Comparison of ENCODE assay signal across 21 mouse cellular contexts in genomic region chr10:30743275-30743674, GRCm38 (mm10). TPM values are rescaled to one million over a fixed set of nuclear protein-coding genes. Genes with fewer than 3 reads are reported as not detected.
DNase-seq lines count a peak whose midpoint lies in the region; ATAC-seq and TF ChIP-seq lines count a peak whose summit lies in the region.
"Had no signal": no experiment of that assay in that cellular context is flagged by ENCODE, and none has a peak within 500 bp of the region (broad histone marks: within the 10 kb centered on the region; RNA-seq: fewer than 3 reads in every experiment).

No protein-coding gene starts in this region.

- no peak for DNase-seq in liver, postnatal 0 days
- peak; percentile 32 for DNase-seq in cerebellum, adult 8-10 months
- DNase-seq in cerebellum, postnatal 14 days = peak; percentile 42 to 65
- no peak for DNase-seq in adrenal gland, postnatal 10 days
- DNase-seq: adrenal gland, postnatal 36 days; gastrocnemius, postnatal 10 days; heart, adult 2 months; kidney, adult 18-20 months had no signal

- H3K27me3 ChIP-seq in liver, embryonic 12.5 days (replicated peaks) = no peaks in the 10 kb centered on the region
- no peaks in the 10 kb centered on the region for H3K27me3 ChIP-seq in liver, postnatal 0 days (ENCODE audit: insufficient read depth, low read length)
- H3K27me3 ChIP-seq: CH12.LX; embryonic facial prominence, embryonic 12.5 days; forebrain, embryonic 15.5 days; heart, embryonic 15.5 days; intestine, embryonic 15.5 days; Patski had no signal

- peak overlapping the region; percentile 30; the same call in 1 of the 2 replicates for H3K27ac ChIP-seq in liver, embryonic 12.5 days
- H3K27ac ChIP-seq in liver, postnatal 0 days (ENCODE audit: low read depth) = no peak overlapping the region
- H3K27ac ChIP-seq: embryonic facial prominence, embryonic 12.5 days; forebrain, embryonic 15.5 days; heart, adult 2 months; heart, embryonic 15.5 days; hindbrain, embryonic 10.5 days; hindbrain, embryonic 14.5 days; intestine, embryonic 15.5 days had no signal

- no peak for TF ChIP-seq EP300 in liver, postnatal 0 days (IDR thresholded peaks at IDR 0.05; ENCODE audit: low read depth)

- H3K36me3 ChIP-seq in liver, embryonic 12.5 days = peaks cover 3% of the 10 kb centered on the region; the same call in 1 of the 2 replicates
- H3K36me3 ChIP-seq in liver, postnatal 0 days (replicated peaks; ENCODE audit: insufficient read depth, low read length) = no peaks in the 10 kb centered on the region
- H3K36me3 ChIP-seq: embryonic facial prominence, embryonic 12.5 days; forebrain, embryonic 15.5 days; heart, embryonic 15.5 days; hindbrain, embryonic 10.5 days; intestine, embryonic 15.5 days had no signal

- no peaks in the 10 kb centered on the region for H3K9me3 ChIP-seq in liver, embryonic 12.5 days (replicated peaks)
- H3K9me3 ChIP-seq in liver, postnatal 0 days (ENCODE audit: low read length) = no peaks in the 10 kb centered on the region
- H3K9me3 ChIP-seq: embryonic facial prominence, embryonic 12.5 days; forebrain, embryonic 15.5 days; heart, embryonic 15.5 days; hindbrain, embryonic 10.5 days; intestine, embryonic 15.5 days had no signal

- ATAC-seq in liver, embryonic 12.5 days = no peak
- ATAC-seq in liver, postnatal 0 days = no peak
- ATAC-seq in megakaryocyte, adult 5-6 weeks (ENCODE audit: poor library complexity, severe bottlenecking) = no peak
- ATAC-seq in CD4-positive, CD25-positive, alpha-beta regulatory T cell, adult 4 months = no peak
- ATAC-seq: activated CD4-positive, CD25-positive, alpha-beta regulatory T cell, adult 4 months; forebrain, embryonic 15.5 days; intestine, embryonic 15.5 days; Patski had no signal

- TF ChIP-seq CTCF in liver, postnatal 0 days (IDR thresholded peaks at IDR 0.05; ENCODE audit: low read depth) = no peak

- no peak overlapping the region for H3K4me2 ChIP-seq in liver, embryonic 12.5 days
- H3K4me2 ChIP-seq in liver, postnatal 0 days (ENCODE audit: low read depth, low read length) = no peak overlapping the region
- H3K4me2 ChIP-seq: embryonic facial prominence, embryonic 12.5 days; forebrain, embryonic 15.5 days; heart, embryonic 11.5 days; heart, embryonic 15.5 days; hindbrain, embryonic 14.5 days; intestine, embryonic 15.5 days had no signal

- H3K9ac ChIP-seq in liver, embryonic 12.5 days = no peak overlapping the region
- H3K9ac ChIP-seq in liver, postnatal 0 days (replicated peaks) = no peak overlapping the region
- H3K9ac ChIP-seq: embryonic facial prominence, embryonic 12.5 days; forebrain, embryonic 15.5 days; heart, embryonic 15.5 days; hindbrain, embryonic 14.5 days; intestine, embryonic 15.5 days had no signal

- no peak overlapping the region for H3K4me3 ChIP-seq in liver, embryonic 12.5 days
- H3K4me3 ChIP-seq in liver, postnatal 0 days (ENCODE audit: low read depth, low read length) = no peak overlapping the region
- H3K4me3 ChIP-seq: embryonic facial prominence, embryonic 12.5 days; forebrain, embryonic 15.5 days; heart, adult 2 months; heart, embryonic 15.5 days; hindbrain, embryonic 10.5 days; intestine, embryonic 15.5 days had no signal

- peaks cover 31% of the 10 kb centered on the region for H3K4me1 ChIP-seq in liver, embryonic 12.5 days
- peaks cover 7% of the 10 kb centered on the region for H3K4me1 ChIP-seq in liver, postnatal 0 days (ENCODE audit: insufficient read depth)
- H3K4me1 ChIP-seq: embryonic facial prominence, embryonic 12.5 days; heart, embryonic 15.5 days; hindbrain, embryonic 10.5 days; intestine, embryonic 15.5 days had no signal

RNA-seq across cellular contexts. Expression of gene Ncoa7, which starts 59.9 kb away (rescaled TPM):
- polyA plus RNA-seq in liver, embryonic 12.5 days (2016; fragmentation: Nextera tagmentation; extraction: Ambion mirVana) = 12.9 and 14.2 TPM in 2 replicates
- polyA plus RNA-seq in liver, postnatal 0 days (2015; fragmentation: Nextera tagmentation; extraction: Ambion mirVana) = 6.4 TPM in 2 replicates
- total RNA-seq in megakaryocyte, adult 5-6 weeks (2015) = 31.3 and 36.2 TPM in 2 replicates
- 19.7 and 21.9 TPM in 2 replicates for total RNA-seq in megakaryocyte, adult 5-6 weeks (2017)
- polyA plus RNA-seq in CD4-positive, CD25-positive, alpha-beta regulatory T cell, adult 4 months (2017; shearing (Covaris generic)) = 100 to 1,000 TPM; 105 to 122 TPM
- total RNA-seq in adrenal gland, postnatal 10 days (2021) = 10 to 100 TPM; 33.4 to 42.0 TPM

Comparison
In these comparisons a context has a peak if more than half of its experiments do, and no peak if none do; other contexts are left out.
1. DNase-seq: peak in cerebellum, adult 8-10 months (single experiment) and cerebellum, postnatal 14 days (2 of 2); none in liver, postnatal 0 days (single experiment) and adrenal gland, postnatal 10 days (single experiment).